Mouse (Mus musculus): ENCODE results near the gene Msx1.

DNA sequence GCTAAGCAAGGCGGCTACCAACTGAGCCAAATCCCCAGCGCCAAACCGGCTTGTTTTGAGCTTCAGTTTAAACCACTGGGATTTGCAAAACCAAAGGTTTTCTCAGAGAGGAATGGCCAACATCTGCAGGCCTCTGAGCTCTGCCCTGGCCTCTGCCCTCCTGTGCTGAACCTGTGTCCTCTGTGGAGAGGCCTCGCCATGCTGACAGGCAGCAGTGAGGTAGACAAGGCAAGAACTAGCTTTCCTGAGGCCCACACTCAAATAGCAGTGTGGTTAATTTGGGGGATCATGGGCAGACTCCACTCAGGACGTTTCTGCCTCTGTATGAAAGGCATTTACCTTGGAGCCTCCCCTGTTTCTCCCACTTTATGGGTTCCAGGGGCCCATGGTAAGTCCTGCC is 27.6 kb downstream of the Msx1 start:
- TF ChIP-seq CTCF (IDR thresholded peaks at IDR 0.05; ENCODE audit: extremely low read depth, insufficient read length, insufficient replicate concordance, low read depth, low read length) (no peak), POLR2A (IDR thresholded peaks at IDR 0.05; ENCODE audit: low read depth, low read length) (no peak)

Measured in small intestine, adult 2 months (tissue).